Mouse (Mus musculus) cerebellum, adult 9-10 months (tissue): ENCODE results near the gene Cd4.

Experiments used
- DNase-seq: peaks from one replicate; pipeline ENCODE4 v3.0.0; 2022

Cd4 gene

DNA sequence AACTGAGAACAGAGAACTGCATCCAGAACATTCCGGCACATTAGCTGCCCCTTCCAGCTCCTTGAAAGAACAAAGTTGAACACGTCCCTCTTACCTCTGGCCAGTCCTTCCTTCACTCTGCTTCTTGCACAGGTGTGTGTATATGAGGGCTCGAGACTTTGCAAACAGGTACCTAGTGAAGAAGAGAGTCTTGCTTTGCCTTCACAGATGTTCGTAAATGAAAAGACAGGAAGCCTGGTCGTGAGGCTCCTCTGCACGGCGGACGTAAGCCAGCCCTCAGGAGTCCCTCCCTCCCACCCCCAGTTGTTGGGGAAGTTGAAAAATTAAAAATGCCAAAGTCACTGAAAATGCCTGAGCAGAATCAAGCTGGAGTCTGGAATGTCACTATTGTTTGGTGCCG, at the start of gene Cd4:
Gene Cd4, minus strand, starts transcription at position 236 of the 400 bp plus-strand sequence.
- no peak for DNase-seq

DNA sequence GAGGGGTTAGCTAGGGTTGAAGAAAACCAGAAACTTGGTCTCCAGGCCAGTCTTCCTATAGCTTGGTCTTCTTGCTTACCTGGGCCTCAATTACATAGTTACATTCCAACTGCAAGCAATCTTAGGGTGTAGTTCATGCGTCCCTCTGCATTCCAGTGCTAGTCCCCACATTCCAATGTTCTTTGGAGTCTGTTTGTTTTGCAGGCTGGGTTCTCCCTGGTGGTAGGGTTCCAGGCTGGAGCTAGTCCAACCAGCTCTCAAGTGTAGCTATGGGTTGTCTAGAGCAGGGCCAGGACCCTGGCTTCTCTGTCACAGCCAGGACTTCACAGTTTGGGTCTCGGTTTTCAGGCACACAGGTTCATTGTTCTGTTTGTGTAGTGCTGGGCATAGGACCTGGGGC, 49.5 kb upstream of the Cd4 start:
- DNase-seq, result peak; percentile 32

DNA sequence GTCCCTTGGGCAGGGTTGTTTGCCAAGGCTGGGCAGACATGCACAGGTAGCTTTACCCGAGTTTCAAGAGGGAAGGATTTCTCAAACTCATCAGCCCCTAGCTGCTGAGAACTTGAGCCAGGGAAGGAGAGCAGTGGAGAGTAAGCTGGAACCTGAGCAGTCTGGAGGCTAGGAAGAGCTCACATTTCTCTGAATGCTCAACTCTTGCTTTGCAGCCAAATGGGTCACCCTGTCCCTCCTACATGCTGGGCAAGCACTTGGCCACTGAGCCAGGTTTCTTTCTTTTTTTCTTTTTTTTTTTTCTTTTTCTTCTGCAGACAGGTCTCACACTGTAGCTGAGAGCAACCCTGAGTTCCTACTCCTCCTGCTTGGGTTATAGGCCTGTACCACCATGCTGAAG, 48.7 kb upstream of the Cd4 start:
- peak; percentile 64 for DNase-seq

DNA sequence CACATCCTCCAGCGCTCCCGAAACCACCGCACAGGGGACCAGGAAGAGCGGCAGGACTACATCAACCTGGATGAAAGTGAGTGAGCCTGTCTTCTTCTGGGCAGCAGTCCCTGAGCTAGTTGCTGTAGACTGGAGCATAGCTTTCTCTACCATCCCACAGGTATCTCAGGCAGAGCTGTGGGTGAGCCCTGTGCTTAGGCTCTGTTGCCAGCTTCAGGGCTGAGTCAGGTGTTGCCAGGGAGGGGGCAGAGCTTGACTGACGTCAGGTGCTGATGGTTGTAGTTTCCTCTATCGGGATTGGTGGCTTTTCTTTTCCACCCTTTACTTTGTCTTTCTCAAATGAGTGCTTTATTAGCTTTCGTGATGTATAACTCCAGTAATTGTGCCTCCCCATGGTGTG, 46.6 kb upstream of the Cd4 start:
- peak; percentile 36 for DNase-seq

GRCm38 (mm10) chr6:124933127-124933526, 45.1 kb upstream of the Cd4 start:
- no peak for DNase-seq

- peak; percentile 72 for DNase-seq
These were observed 44.3 kb upstream of the Cd4 start for GRCm38 (mm10) chr6:124932314-124932695.

- DNase-seq, result no peak
These were observed 43.7 kb upstream of the Cd4 start for GRCm38 (mm10) chr6:124931525-124932313.

- DNase-seq, result peak; percentile 100
These were observed 42.9 kb upstream of the Cd4 start, which contains the start of gene Mlf2 for GRCm38 (mm10) chr6:124930754-124931524. Gene Mlf2 (plus strand): TSS chr6:124931386.

DNA sequence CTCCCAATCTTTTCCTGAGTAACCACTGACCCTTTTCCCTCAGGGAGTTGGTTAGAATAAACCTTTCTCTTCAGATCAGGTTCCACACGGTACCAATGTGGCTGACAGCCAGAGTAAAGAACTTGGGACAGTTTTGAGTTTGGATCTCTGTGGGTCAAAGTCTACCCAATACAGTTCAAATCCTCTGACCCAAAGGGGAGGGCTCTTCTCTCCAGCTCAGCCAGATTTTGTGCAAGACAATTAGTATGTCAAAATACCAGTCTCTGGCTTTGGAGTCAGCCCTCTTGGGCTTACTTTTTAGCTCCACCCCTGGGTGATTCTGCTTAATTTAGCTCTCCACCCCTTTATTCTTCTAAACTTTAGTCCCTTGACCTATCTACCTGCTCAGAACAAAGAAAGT, 42.2 kb upstream of the Cd4 start:
- no peak for DNase-seq

GRCm38 (mm10) chr6:124925941-124926340, 37.9 kb upstream of the Cd4 start:
- peak; percentile 24 for DNase-seq

DNA sequence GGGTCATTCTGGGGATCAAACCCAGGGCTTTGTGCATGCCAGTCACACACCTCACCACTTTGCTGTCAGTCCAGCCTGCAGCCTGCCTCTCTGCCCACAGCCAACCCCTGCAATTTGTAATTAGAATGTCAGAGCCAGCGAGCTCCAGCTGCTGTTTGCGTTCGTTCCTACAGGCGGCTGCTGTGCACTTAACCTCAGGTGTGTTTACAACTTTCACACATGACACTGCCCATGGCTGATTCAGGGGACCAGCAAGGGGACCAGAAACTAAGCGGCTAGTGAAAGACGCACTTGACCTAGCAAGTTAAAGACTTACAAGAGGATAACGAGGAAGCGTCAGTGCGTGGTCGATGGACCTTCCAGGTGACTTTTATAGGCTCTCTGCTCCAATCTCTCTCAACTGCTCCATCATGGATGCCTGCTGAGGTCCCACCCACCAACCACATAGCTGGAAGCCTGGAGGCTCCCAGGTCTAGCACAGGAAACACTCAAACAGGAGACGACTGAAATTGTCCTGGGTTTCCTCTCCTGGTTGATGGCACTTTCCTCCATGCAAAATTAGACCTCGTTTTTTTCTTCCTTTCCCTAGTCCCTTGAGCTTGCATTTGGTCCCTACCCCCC, 37.3 kb upstream of the Cd4 start:
- DNase-seq, result peak; percentile 11

DNA sequence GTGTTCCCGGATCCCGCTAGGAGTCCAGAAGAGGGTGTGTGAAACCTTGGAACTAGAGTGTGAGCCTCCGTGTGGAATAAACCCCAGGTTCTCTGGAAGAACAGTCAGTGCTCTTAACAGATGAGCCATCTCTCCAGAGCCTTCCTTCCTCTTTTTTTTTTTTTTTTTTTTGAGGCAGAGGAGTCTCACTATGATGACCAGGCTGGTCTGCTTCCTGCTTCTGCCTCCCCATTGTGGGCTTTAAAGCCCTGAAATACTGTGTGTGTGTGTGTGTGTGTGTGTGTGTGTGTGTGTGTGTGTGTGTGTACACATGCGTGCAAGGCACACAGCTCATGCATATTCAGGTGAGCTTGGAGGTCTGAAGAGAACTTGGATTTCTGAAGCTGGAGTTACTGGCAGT, 33.5 kb upstream of the Cd4 start:
- no peak for DNase-seq

- peak; percentile 77 for DNase-seq
These were observed 32.5 kb upstream of the Cd4 start for GRCm38 (mm10) chr6:124920318-124921085.

- peak; percentile 99 for DNase-seq
These were observed 31.8 kb upstream of the Cd4 start, which contains the start of gene Ptms for GRCm38 (mm10) chr6:124919695-124920317. Gene Ptms (minus strand): TSS chr6:124920103.

- no peak for DNase-seq
These were observed 31.0 kb upstream of the Cd4 start for GRCm38 (mm10) chr6:124918890-124919627.

DNA sequence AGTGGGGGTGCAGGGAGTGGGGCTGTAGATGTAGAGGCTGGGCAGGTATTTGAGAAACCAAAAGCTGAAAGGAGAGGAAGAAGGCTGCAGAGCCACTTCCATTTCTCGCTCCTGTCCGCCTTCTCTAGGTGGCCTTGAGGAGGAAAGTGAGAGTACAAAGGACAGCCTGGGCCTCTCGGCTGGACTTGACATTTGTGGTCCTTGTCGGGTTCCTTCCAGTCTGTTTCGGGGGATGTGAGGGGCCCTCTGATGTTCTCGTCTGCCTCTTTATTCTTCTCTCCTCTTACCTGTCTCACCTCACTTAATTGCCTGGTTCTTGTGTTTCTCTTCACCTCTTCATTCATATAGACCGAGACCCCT, 30.3 kb upstream of the Cd4 start:
- DNase-seq, result no peak

DNA sequence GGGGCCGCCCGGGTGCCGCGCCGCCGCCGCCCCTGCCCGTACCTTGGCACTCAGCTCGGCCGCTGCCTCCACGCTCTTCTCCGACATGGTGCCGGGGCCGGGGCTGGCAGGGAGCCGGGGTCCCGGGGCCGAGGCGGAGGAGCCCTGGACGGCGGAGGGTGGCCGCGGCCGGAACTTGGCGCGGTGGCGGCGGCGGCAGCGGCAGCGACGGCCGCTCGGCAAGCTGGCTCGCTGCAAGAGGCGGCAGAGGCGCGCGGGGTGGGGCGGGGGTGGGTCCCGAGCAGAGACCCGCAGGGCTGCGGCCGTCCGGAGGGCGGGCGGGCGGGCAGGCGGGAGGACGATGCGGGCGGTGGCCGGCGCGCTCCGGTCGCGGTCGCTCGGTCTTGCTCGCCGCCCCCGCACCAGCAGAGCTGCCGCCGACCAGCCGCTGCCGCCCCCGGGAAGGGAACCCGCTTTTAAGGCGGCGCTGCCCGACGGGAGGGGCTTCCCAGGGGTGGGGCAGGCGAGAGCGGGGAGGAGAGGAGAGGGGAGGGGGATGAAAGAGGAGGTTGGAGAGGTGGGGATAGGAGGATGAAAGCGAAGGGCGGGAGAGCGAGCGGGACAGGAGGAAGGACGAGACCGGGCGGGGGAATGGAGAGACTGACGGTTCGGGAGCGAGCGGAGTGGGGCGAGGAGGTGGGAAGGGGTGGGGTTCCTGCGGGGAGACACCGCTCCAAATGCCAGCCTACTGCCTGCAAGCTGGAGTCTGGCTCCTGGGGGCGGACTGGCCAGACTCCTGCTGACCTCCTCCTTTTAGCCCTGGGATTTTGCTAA, 29.7 kb upstream of the Cd4 start:
- DNase-seq, result peak; percentile 96

DNA sequence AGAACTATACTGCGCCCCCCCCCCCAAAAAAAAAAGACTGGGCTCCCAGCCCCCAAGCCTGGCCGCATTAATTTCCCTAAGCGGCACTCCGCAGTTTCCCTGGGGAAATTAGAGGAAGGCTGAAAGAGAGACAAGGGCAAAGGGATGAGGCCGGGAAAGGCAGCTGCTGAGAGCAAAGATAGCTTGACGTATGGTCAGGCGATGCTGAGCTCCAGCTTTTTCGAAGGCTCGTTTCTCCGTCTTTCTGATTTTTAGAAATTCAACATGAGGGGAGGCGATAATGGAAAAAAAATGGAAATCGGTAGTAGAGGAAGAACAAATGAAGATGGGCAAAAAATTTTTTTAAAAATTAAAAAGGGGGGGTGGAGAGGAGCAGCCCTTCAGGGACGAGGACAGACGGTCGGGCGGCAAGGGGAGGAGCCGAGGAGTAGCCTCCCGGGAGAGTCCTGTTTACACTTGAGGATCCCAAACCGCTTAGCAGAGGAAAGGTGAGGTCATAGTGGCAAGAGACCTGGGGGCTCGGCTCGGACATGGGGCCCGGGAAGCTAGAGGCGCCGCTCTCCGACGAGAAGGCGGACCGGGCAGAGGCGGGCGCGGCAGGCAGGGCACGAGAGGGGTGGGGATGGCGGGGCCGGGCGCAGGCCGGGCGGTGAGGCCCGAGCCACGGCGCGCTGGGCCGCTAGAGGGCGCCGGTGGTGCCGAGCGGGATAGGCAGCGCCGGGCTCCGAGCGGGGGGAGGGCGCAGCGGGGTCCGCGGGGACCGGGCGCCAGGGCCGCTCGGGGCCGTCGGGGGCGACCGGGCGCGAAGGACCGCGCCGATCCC, 28.9 kb upstream of the Cd4 start:
- DNase-seq, result peak; percentile 93

DNA sequence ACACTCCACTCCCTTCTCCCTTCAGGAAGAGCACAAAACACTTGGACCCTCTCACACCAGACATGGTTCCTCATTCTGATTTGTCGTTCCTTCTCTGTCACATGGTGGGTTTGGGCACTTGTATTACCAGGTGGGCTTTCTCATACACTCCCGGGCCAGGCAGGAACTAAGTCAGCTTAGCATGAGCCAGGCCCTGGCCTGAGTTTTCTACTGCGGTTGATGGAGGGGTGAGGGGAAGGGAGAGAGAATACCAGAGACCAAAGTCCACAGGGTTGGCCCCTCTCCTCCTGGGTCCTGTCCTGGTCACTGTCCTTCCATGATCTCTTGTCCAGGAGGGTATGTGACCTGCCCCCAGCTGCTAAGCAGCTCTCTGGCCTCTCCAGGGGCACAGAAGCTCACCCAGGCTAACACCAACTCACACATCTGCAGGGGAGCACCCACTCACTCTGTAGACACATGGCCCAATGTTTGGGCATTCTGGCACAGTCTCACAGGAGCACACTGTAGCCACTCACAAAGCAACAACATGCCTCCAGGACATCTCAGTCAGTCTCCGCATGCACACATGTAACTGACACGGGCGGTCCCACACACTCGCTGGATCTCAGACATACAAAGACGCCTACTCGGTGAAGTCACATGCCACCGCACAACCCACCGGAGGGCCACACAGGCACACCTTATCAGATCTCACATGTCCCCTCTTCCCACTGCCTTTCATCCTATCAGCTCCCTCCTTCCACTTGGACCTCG, 28.1 kb upstream of the Cd4 start:
- peak; percentile 74 for DNase-seq
